Mouse (Mus musculus) embryo, embryonic 11.5 days (tissue): ENCODE results near the gene Acbd6.

ENCODE experiments used
- DNase-seq: peaks from one replicate; pipeline ENCODE4 v3.0.0-alpha.2; 2012; ENCODE audit warnings: low read depth, low spot score

Gene Acbd6

DNA sequence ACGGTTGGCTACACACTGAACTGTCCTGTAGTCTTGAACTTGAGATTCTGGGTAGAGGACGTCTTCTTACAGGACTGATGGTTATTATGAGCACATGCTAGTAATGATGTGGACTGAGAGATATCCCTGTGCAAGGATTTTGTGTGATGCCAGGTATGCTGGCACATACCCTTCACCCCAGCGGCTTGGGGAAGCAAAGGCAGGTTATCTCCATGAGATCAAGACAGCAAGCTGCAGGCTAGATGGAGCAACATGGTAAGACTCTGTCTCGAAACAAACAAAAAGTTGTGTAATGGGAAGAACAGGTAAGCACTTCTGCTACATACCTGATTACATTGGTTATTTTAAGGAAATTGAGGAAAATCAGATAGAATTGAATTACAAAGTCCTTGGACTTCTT lies 2.1 kb downstream of the Acbd6 start:
- no peak for DNase-seq

DNA sequence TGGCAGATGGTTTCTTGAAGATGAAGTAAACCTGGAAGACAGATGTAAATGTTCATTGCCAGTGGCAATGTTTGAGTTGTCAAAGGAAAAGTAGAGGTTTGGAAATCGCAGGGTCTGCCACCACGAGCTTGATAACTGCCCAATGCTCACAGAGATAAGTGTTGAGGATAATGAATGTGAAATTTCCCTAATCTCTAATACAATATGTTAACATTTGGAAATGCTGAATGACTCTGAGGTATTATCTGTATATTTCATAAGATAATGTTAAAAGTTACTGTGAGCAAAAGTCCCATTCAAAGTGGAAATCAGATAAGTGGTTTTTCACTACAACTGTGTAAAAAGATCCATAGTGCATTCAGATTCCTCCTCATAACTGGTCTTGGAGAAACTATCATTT lies 2.8 kb downstream of the Acbd6 start:
- no peak for DNase-seq

DNA sequence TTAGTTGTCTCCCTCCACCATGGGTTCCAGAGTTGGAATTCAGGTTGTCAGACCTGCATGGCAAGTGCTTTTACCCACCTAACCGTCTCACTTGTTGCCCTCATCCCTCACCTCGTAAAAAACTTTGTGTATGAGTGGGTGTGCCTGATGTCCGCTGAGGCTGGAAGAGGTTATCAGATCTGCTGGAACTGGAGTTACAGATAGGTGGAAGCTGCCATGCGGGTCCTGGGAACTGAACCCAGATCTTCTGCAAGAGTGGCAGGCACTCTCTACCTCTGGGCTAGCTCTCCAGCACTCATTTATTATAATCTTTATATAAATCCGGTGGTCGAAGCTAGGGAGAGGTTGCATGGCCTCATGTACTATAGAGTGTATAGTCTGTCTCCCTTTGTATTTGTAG lies 4.3 kb downstream of the Acbd6 start:
- DNase-seq = no peak

DNA sequence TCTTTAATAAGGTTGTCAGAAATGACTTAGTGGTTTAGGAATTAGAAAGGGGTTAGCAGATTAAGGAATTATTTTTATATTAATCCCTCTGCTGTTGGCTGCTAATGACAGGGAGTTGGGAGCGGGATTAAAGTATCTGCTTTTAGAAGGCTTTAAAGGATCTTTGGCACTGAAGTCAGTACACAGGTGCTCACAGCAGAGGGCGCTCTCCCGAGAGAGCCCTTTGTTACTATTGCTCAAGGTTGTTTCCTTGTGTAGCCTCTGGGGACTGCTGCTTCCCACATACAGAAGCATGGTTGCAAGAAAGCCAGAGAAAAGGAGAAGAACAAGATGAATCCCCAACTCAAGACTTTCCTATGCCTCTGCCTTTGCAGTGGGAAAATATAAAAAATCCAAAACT lies 6.8 kb downstream of the Acbd6 start:
- peak; percentile 38 for DNase-seq

- DNase-seq = no peak
These were observed 10.2 kb downstream of the Acbd6 start for GRCm38 (mm10) chr1:155568133-155568532.

- no peak for DNase-seq
These were observed 11.4 kb downstream of the Acbd6 start for GRCm38 (mm10) chr1:155569340-155569739.

- peak; percentile 46 for DNase-seq
These were observed 17.2 kb downstream of the Acbd6 start for GRCm38 (mm10) chr1:155574966-155575673.

- DNase-seq = peak; percentile 65
These were observed 18.5 kb downstream of the Acbd6 start for GRCm38 (mm10) chr1:155576432-155576831.

DNA sequence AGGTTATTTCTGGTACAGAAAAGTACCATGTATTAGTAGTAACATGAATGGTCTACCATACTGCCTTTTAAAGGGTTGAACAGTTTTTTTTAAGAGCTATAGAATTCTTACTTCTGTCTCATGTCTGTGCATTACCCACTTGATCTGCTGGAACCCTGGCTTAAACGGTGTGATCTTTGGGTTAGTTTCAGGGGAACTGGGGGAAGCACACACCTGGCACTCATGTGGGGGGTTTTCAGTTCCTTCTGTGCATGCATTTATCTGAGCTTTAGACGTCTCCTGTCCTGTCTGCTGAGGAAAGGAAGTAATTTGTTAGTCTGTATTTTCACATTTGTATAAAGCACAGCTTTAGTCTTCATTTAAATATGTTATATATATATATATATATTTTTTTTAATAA lies 19.4 kb downstream of the Acbd6 start:
- no peak for DNase-seq

DNA sequence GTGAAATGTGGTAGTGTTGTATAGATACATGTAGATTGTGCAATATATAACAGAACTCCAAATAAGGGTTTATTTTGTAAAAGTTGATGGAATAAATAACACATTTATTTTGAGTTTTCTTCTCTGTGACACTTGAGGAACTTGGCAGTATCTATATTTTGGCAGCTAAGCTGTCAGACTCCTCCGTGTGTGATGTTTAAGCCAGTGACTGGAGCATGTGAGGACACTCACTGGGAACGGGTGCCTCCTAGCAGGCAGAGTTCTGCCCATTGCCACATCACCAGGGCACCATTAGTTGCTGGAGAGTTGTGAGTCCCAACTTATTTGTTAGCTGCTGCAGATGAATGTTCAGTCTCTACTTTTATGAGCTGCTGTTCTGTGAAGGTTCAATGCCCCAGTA lies 30.0 kb downstream of the Acbd6 start:
- no peak for DNase-seq

DNA sequence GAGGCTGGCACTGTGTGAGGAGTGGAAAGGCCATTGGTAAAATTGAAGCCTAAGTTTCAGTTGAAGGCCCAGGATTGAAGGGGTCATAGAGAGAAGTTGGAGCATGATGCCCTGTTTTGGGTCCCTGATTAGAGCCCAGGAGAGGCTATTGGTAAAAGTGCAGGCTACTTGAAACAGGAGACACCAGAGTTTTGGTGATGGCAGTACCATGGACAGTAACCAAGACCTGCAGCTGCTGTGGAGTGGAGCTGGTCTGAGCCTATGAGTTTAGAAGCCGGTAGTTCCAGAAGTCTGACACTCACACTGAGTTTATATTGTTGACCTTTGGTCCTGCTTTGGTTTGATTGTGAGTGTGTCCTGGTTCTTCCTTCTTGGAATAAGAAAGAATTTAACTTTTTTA lies 36.2 kb downstream of the Acbd6 start:
- no peak for DNase-seq

- no peak for DNase-seq
These were observed 38.7 kb downstream of the Acbd6 start for GRCm38 (mm10) chr1:155596576-155596975.

- DNase-seq = no peak
These were observed 46.8 kb downstream of the Acbd6 start for GRCm38 (mm10) chr1:155604706-155605105.

GRCm38 (mm10) chr1:155605391-155606155 lies 47.7 kb downstream of the Acbd6 start:
- DNase-seq = no peak

DNA sequence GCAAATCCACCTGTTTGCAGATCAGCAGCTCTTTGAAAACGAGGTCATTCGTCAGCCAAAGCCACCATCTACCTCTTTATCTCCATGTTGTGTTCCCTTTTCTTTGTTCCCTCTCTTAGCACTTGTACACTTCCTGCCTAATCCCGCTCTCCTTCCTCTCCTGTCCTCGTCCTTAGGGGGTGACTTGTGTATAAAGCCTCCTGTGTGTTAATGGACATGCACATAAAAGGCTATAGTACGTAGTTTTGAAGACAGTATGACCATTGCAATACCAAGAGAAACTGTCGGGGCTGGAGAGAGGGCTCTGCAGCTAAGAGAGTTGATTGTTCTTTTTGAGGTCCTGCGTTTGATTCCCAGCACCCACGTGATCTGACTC lies 48.2 kb downstream of the Acbd6 start:
- no peak for DNase-seq

GRCm38 (mm10) chr1:155608524-155608923 lies 50.6 kb downstream of the Acbd6 start:
- DNase-seq = no peak

GRCm38 (mm10) chr1:155614426-155614825 lies 56.5 kb downstream of the Acbd6 start:
- no peak for DNase-seq

DNA sequence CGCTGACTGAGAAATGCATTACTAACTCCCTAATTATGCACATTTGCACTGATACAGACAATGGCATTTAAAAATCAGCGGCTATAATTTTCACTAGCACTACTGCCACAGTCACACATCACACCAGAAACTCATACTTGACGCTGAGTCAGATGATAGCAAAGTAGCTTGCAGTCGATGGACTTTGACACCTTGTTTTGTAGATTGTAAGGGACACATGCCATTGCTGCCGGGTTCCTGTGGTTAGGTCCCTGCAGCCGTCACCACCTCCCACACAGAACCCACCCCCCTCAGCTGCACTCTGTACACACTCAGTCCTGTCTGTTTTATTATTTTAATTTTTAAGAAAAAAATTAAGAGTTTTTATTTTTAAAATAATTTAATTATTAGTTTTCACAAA lies 63.2 kb downstream of the Acbd6 start:
- no peak for DNase-seq

GRCm38 (mm10) chr1:155623192-155623591 lies 65.3 kb downstream of the Acbd6 start:
- no peak for DNase-seq

DNA sequence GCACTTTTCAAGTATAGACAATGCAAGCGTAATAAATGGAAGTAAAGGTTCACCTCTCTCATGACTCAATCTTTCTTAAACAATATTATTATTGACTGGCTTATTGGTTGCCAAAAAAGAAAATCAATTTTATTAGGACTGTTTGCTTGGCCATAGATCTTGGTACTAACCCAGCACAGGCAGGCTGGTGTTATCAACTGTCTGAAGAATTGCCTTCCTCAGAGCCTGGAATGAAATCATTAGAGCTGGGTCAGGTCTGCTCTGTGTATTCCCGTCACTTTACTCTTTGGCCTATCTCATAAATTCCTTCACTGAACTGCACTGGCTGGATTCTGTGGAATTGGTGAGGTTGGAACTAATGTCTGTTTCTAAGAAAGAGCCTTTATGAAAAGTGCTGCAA lies 69.8 kb downstream of the Acbd6 start:
- no peak for DNase-seq

GRCm38 (mm10) chr1:155636648-155637047 lies 78.7 kb downstream of the Acbd6 start:
- DNase-seq = no peak

GRCm38 (mm10) chr1:155645816-155646215 lies 87.9 kb downstream of the Acbd6 start:
- DNase-seq = no peak
